ENCODE assay signal across 8 mouse cellular contexts in the genomic region with DNA sequence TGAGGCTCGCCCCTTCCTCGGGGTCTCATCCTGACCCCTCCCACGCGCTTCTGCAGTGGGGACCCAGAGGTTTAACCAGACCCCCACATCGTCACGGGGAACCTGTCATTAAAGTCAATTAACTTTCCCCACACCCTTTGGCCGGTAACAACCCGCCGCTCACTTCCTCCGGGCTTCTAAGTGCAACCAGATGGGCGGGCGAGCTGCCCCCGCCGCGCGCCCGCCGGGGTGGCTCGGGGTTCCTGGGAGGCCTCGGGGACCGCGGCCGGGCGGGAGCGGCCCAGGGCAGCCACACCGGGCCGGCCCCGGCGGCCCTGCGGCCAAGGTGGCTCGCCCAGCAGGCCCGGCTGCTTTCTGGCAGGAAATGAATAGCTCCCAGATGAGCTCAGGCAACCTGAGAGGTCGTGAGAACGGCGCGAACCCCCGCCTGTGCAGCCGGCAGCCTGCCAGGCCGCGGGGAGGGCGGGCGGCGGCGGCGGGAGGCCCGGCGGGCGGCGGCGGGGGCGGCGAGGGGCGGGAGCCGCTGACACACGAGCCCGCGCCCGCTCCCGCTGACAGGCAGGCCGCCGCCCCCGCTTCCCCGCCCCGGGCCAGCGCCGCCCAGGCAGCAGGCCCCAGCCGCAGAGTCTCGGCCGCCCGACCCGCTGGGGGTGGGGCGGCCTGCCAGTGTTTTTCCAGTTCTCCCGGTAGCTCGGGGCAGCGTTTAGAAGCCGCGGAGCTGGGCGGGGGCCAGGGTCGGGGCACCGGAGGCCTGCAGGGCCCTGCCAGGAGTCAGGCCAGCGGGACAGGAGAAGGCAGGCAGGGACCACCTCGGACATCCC. TPM values are rescaled to one million over a fixed set of nuclear protein-coding genes. Genes with fewer than 3 reads are reported as not detected.
DNase-seq lines count a peak whose midpoint lies in the region; ATAC-seq lines count a peak whose summit lies in the region.

No protein-coding gene starts in this region.

- peaks cover 48% of the 10 kb centered on the region for H3K4me1 ChIP-seq in limb, embryonic 10.5 days
- H3K4me1 ChIP-seq in midbrain, embryonic 11.5 days (ENCODE audit: control insufficient read depth, insufficient read depth, low read length), result peaks cover 29% of the 10 kb centered on the region

- no peaks in the 10 kb centered on the region for H3K27me3 ChIP-seq in limb, embryonic 10.5 days (ENCODE audit: low read depth, poor library complexity, severe bottlenecking)
- H3K27me3 ChIP-seq in midbrain, embryonic 11.5 days (ENCODE audit: control insufficient read depth, insufficient read depth, low read length), result peaks cover 37% of the 10 kb centered on the region

- peak overlapping the region; percentile 97 for H3K27ac ChIP-seq in limb, embryonic 10.5 days
- peak overlapping the region; percentile 71 for H3K27ac ChIP-seq in midbrain, embryonic 11.5 days (ENCODE audit: low read depth, low read length)

- H3K36me3 ChIP-seq in limb, embryonic 10.5 days, result peaks cover 8% of the 10 kb centered on the region; the same call in 1 of the 2 replicates
- H3K36me3 ChIP-seq in midbrain, embryonic 11.5 days (ENCODE audit: control insufficient read depth, insufficient read depth, low read length), result no peaks in the 10 kb centered on the region

- intact Hi-C loops in gastrocnemius, postnatal 14 days (cut with DNase I; ENCODE audit: low total_unique reads), result loop anchor here (5.0 to 10.0 kb wide), 4 partner anchors 117 to 343 kb away; no protein-coding TSS in a partner anchor

- peak overlapping the region; percentile 79 for H3K4me3 ChIP-seq in limb, embryonic 10.5 days
- H3K4me3 ChIP-seq in midbrain, embryonic 11.5 days (ENCODE audit: low read depth, low read length), result peak overlapping the region; percentile 43

- H3K9me3 ChIP-seq in limb, embryonic 10.5 days (replicated peaks), result no peaks in the 10 kb centered on the region
- no peaks in the 10 kb centered on the region for H3K9me3 ChIP-seq in midbrain, embryonic 11.5 days (ENCODE audit: control insufficient read depth, low read length)

- under 1% methylated on average over 82 of the region's 82 CpGs for WGBS in limb, embryonic 10.5 days
- 0% methylated on average over 56 of the region's 82 CpGs for WGBS in midbrain, embryonic 11.5 days

- H3K9ac ChIP-seq in midbrain, embryonic 11.5 days (ENCODE audit: low read length), result peak overlapping the region; percentile 68

- H3K4me2 ChIP-seq in midbrain, embryonic 11.5 days, result peak overlapping the region; percentile 87

- peak; percentile 89 for DNase-seq in gastrocnemius, postnatal 14 days
- peak; percentile 88 for DNase-seq in limb, embryonic 10.5 days (ENCODE audit: low spot score)
- peak; percentile 95 for DNase-seq in midbrain, embryonic 11.5 days (ENCODE audit: low spot score, missing footprints)
- peak; percentile 66 to 69 for DNase-seq in spleen, adult 18-20 months

- ATAC-seq in activated CD4-positive, CD25-positive, alpha-beta regulatory T cell, adult 4 months, result peak; percentile 30
- ATAC-seq in common myeloid progenitor, adult 5-6 weeks (replicated peaks; ENCODE audit: low read depth, poor library complexity, severe bottlenecking), result peak; percentile 15; the same call in 1 of the 2 replicates
- ATAC-seq in inflammation-experienced regulatory T-cells, adult 6 months, result peak; percentile 47
- peak; percentile 65 for ATAC-seq in midbrain, embryonic 11.5 days (ENCODE audit: low FRiP score)
- no peak for ATAC-seq in monocyte, adult 5-6 weeks (replicated peaks; ENCODE audit: insufficient number of reproducible peaks, low FRiP score, low TSS enrichment, poor library complexity, severe bottlenecking)

RNA-seq across cellular contexts. Expression of gene Hes1, which starts 6.0 kb away (rescaled TPM):
- not detected for polyA plus RNA-seq in activated CD4-positive, CD25-positive, alpha-beta regulatory T cell, adult 4 months (2017; shearing (Covaris generic))
- 0.05 and 0.58 TPM in 2 replicates for total RNA-seq in common myeloid progenitor, adult 5-6 weeks (2017)
- 10 to 100 TPM; 19.0 to 19.4 TPM for total RNA-seq in gastrocnemius, postnatal 14 days (2021)
- under 1 TPM in 1 of 3 experiments, not detected in 2; 0.40 TPM for polyA plus RNA-seq in inflammation-experienced regulatory T-cells, adult 6 months (2017; shearing (Covaris generic))
- 39.5 and 45.5 TPM in 2 replicates for polyA plus RNA-seq in limb, embryonic 10.5 days (2016; fragmentation: Nextera tagmentation; extraction: Ambion mirVana)
- polyA plus RNA-seq in midbrain, embryonic 11.5 days (2014; fragmentation: Nextera tagmentation; extraction: Ambion mirVana), result 30.4 and 33.6 TPM in 2 replicates
- 71.3 to 116 TPM (median 105 TPM) in 3 replicates for total RNA-seq in monocyte, adult 5-6 weeks (2017)

Comparison
In these comparisons a context has a peak if more than half of its experiments do, and no peak if none do; other contexts are left out.
1. RNA of gene Hes1, which starts 6.0 kb away (polyA plus RNA-seq): 39.5 to 45.5 TPM in limb, embryonic 10.5 days and 30.4 to 33.6 TPM in midbrain, embryonic 11.5 days; 0.40 TPM in inflammation-experienced regulatory T-cells, adult 6 months and not detected in activated CD4-positive, CD25-positive, alpha-beta regulatory T cell, adult 4 months; every median in the first group is over 10 times any median in the second.
2. Peak in every context shown above with its lines, with median percentiles within 50 percentile points of each other: DNase-seq.